Mouse (Mus musculus): ENCODE measurements around the gene Acat2. TPM values are rescaled to one million over a fixed set of nuclear protein-coding genes. Genes with fewer than 3 reads are reported as not detected.
"Not testable (repeated sequence)": the region's sequence is repeated elsewhere in the genome, so short reads cannot be mapped to it uniquely, and the experiment has no call there.

Acat2 gene
- total and polyA plus RNA-seq, 2 experiments from 2014 or later, result 14.3 to 14.8 TPM

GRCm38 (mm10) chr17:12978546-12978945 is 18.0 kb upstream of the Acat2 start:
- ATAC-seq (ENCODE audit: insufficient read depth, low read depth) (no peak), DNase-seq (ENCODE audit: low spot score) (no peak)
- no peak overlapping the region for H3K4me3 ChIP-seq (ENCODE audit: low read depth, low read length)
- no peak overlapping the region for H3K27ac ChIP-seq (ENCODE audit: low read depth)
- no peaks in the 10 kb centered on the region for H3K9me3 ChIP-seq (replicated peaks; ENCODE audit: control insufficient read depth, low read length)
- no peaks in the 10 kb centered on the region for H3K27me3 ChIP-seq (ENCODE audit: control insufficient read depth, insufficient read depth, low read length)
- H3K4me2 ChIP-seq (ENCODE audit: low read depth, low read length), result no peak overlapping the region
- no peaks in the 10 kb centered on the region for H3K4me1 ChIP-seq (ENCODE audit: control insufficient read depth, insufficient read depth)
- TF ChIP-seq CTCF (IDR thresholded peaks at IDR 0.05; ENCODE audit: low read depth) (no peak), EP300 (IDR thresholded peaks at IDR 0.05; ENCODE audit: low read depth) (no peak)
- H3K36me3 ChIP-seq (replicated peaks; ENCODE audit: control insufficient read depth, insufficient read depth, low read length), result peaks cover 78% of the 10 kb centered on the region
- WGBS, result 94% methylated on average over 1 of the region's 1 CpGs
- H3K9ac ChIP-seq (replicated peaks; ENCODE audit: low read depth, low read length), result no peak overlapping the region

- TF ChIP-seq EP300 (IDR thresholded peaks at IDR 0.05; ENCODE audit: low read depth) (no peak), CTCF (IDR thresholded peaks at IDR 0.05; ENCODE audit: low read depth) (no peak)
- H3K4me1 ChIP-seq (ENCODE audit: control insufficient read depth, insufficient read depth), result no peaks in the 10 kb centered on the region
- ATAC-seq (ENCODE audit: insufficient read depth, low read depth), result no peak
- H3K36me3 ChIP-seq (replicated peaks; ENCODE audit: control insufficient read depth, insufficient read depth, low read length), result peaks cover 65% of the 10 kb centered on the region
- no peak overlapping the region for H3K27ac ChIP-seq (ENCODE audit: low read depth)
- no peaks in the 10 kb centered on the region for H3K27me3 ChIP-seq (ENCODE audit: control insufficient read depth, insufficient read depth, low read length)
- no peaks in the 10 kb centered on the region for H3K9me3 ChIP-seq (replicated peaks; ENCODE audit: control insufficient read depth, low read length)
- no peak overlapping the region for H3K9ac ChIP-seq (replicated peaks; ENCODE audit: low read depth, low read length)
- no peak for DNase-seq (ENCODE audit: low spot score)
- H3K4me3 ChIP-seq (ENCODE audit: low read depth, low read length), result no peak overlapping the region
- WGBS, result 71% methylated on average over 2 of the region's 2 CpGs
- H3K4me2 ChIP-seq (ENCODE audit: low read depth, low read length), result no peak overlapping the region
Measured at GRCm38 (mm10) chr17:12973851-12974250, 13.3 kb upstream of the Acat2 start.

GRCm38 (mm10) chr17:12967173-12967572 is 6.6 kb upstream of the Acat2 start:
- Histone ChIP-seq H3K9ac (replicated peaks; ENCODE audit: low read depth, low read length) (no peak overlapping the region), H3K4me1 (ENCODE audit: control insufficient read depth, insufficient read depth) (no peaks in the 10 kb centered on the region), H3K4me3 (ENCODE audit: low read depth, low read length) (no peak overlapping the region), H3K4me2 (ENCODE audit: low read depth, low read length) (no peak overlapping the region), H3K27me3 (ENCODE audit: control insufficient read depth, insufficient read depth, low read length) (no peaks in the 10 kb centered on the region), H3K27ac (ENCODE audit: low read depth) (no peak overlapping the region), H3K36me3 (replicated peaks; ENCODE audit: control insufficient read depth, insufficient read depth, low read length) (peaks cover 32% of the 10 kb centered on the region), H3K9me3 (replicated peaks; ENCODE audit: control insufficient read depth, low read length) (no peaks in the 10 kb centered on the region)
- WGBS, result 94% methylated on average over 2 of the region's 2 CpGs
- ATAC-seq (ENCODE audit: insufficient read depth, low read depth) (no peak), DNase-seq (ENCODE audit: low spot score) (no peak)
- TF ChIP-seq CTCF (IDR thresholded peaks at IDR 0.05; ENCODE audit: low read depth), result no peak
- TF ChIP-seq EP300 (IDR thresholded peaks at IDR 0.05; ENCODE audit: low read depth), result no peak

- Histone ChIP-seq H3K4me3 (ENCODE audit: low read depth, low read length) (no peak overlapping the region), H3K4me2 (ENCODE audit: low read depth, low read length) (no peak overlapping the region), H3K36me3 (replicated peaks; ENCODE audit: control insufficient read depth, insufficient read depth, low read length) (peaks cover 12% of the 10 kb centered on the region), H3K9me3 (replicated peaks; ENCODE audit: control insufficient read depth, low read length) (no peaks in the 10 kb centered on the region), H3K27ac (ENCODE audit: low read depth) (no peak overlapping the region), H3K27me3 (ENCODE audit: control insufficient read depth, insufficient read depth, low read length) (no peaks in the 10 kb centered on the region), H3K4me1 (ENCODE audit: control insufficient read depth, insufficient read depth) (peaks cover 6% of the 10 kb centered on the region; the same call in 1 of the 2 replicates), H3K9ac (replicated peaks; ENCODE audit: low read depth, low read length) (no peak overlapping the region)
- DNase-seq (ENCODE audit: low spot score) (no peak), ATAC-seq (ENCODE audit: insufficient read depth, low read depth) (no peak)
- TF ChIP-seq EP300 (IDR thresholded peaks at IDR 0.05; ENCODE audit: low read depth), result no peak
- WGBS, result 80% methylated on average over 3 of the region's 3 CpGs
Measured at GRCm38 (mm10) chr17:12963476-12963875, 2.9 kb upstream of the Acat2 start.

- not testable (repeated sequence) for H3K4me1 ChIP-seq (ENCODE audit: control insufficient read depth, insufficient read depth); H3K27me3 ChIP-seq (ENCODE audit: control insufficient read depth, insufficient read depth, low read length); H3K9ac ChIP-seq (replicated peaks; ENCODE audit: low read depth, low read length); H3K4me3 ChIP-seq (ENCODE audit: low read depth, low read length); H3K9me3 ChIP-seq (replicated peaks; ENCODE audit: control insufficient read depth, low read length); H3K27ac ChIP-seq (ENCODE audit: low read depth); ATAC-seq (ENCODE audit: insufficient read depth, low read depth); DNase-seq (ENCODE audit: low spot score); H3K36me3 ChIP-seq (replicated peaks; ENCODE audit: control insufficient read depth, insufficient read depth, low read length); H3K4me2 ChIP-seq (ENCODE audit: low read depth, low read length)
- WGBS, result 29% methylated on average over 1 of the region's 2 CpGs
Measured at GRCm38 (mm10) chr17:12959377-12959776, 1.2 kb downstream of the Acat2 start.

- no peaks in the 10 kb centered on the region for H3K9me3 ChIP-seq (replicated peaks; ENCODE audit: control insufficient read depth, low read length)
- H3K4me2 ChIP-seq (ENCODE audit: low read depth, low read length), result no peak overlapping the region
- H3K9ac ChIP-seq (replicated peaks; ENCODE audit: low read depth, low read length), result no peak overlapping the region
- WGBS, result 80% methylated on average over 8 of the region's 8 CpGs
- no peak overlapping the region for H3K27ac ChIP-seq (ENCODE audit: low read depth)
- TF ChIP-seq CTCF (IDR thresholded peaks at IDR 0.05; ENCODE audit: low read depth) (no peak), EP300 (IDR thresholded peaks at IDR 0.05; ENCODE audit: low read depth) (no peak)
- no peaks in the 10 kb centered on the region for H3K36me3 ChIP-seq (replicated peaks; ENCODE audit: control insufficient read depth, insufficient read depth, low read length)
- ATAC-seq (ENCODE audit: insufficient read depth, low read depth) (no peak), DNase-seq (ENCODE audit: low spot score) (no peak)
- no peaks in the 10 kb centered on the region for H3K27me3 ChIP-seq (ENCODE audit: control insufficient read depth, insufficient read depth, low read length)
- H3K4me1 ChIP-seq (ENCODE audit: control insufficient read depth, insufficient read depth), result peaks cover 6% of the 10 kb centered on the region; the same call in 1 of the 2 replicates
- no peak overlapping the region for H3K4me3 ChIP-seq (ENCODE audit: low read depth, low read length)
Measured at GRCm38 (mm10) chr17:12956664-12957063, 3.9 kb downstream of the Acat2 start.

All from heart, postnatal 0 days (tissue).